Mouse (Mus musculus) common myeloid progenitor, adult 5-6 weeks (primary cell): ENCODE data around the gene Bola3. TPM values are rescaled to one million over a fixed set of nuclear protein-coding genes. Genes with fewer than 3 reads are reported as not detected.
"Not testable (repeated sequence)": the region's sequence is repeated elsewhere in the genome, so short reads cannot be mapped to it uniquely, and the experiment has no call there.

Experiments used
- ATAC-seq: replicated peaks from 2 replicates; pipeline ENCODE4 v1.8.0; 2016; ENCODE audit warnings: low read depth, mild to moderate bottlenecking, moderate TSS enrichment, inconsistent platforms; ENCODE audit not compliant: poor library complexity, severe bottlenecking
- total RNA-seq: library from RNA; stranded (forward); fragments of 200-1000, 187-1606 nt; gene quantifications from 2 replicates; pipeline ENCODE4 v1.2.3, GENCODE M21; 2017

The Bola3 gene
- total RNA-seq, 1 experiment from 2014 or later: 89.1 TPM

GRCm38 (mm10) chr6:83342957-83343356 lies 6.0 kb upstream of the Bola3 start:
- no peak for ATAC-seq

GRCm38 (mm10) chr6:83345285-83345684 lies 3.7 kb upstream of the Bola3 start:
- ATAC-seq: not testable (repeated sequence)

- ATAC-seq: no peak
These were observed 1.0 kb upstream of the Bola3 start for GRCm38 (mm10) chr6:83347916-83348315.

- peak; percentile 97 for ATAC-seq
These were observed 469 bp downstream of the Bola3 start for GRCm38 (mm10) chr6:83349274-83349958.

- ATAC-seq: no peak
These were observed 1.2 kb downstream of the Bola3 start for GRCm38 (mm10) chr6:83350172-83350571.

- ATAC-seq: no peak
These were observed 2.0 kb downstream of the Bola3 start for GRCm38 (mm10) chr6:83350851-83351405.

- peak; percentile 53 for ATAC-seq
These were observed 2.7 kb downstream of the Bola3 start for GRCm38 (mm10) chr6:83351490-83352160.

- no peak for ATAC-seq
These were observed 3.9 kb downstream of the Bola3 start for GRCm38 (mm10) chr6:83352666-83353410.

GRCm38 (mm10) chr6:83354856-83355781 lies 6.2 kb downstream of the Bola3 start:
- ATAC-seq: no peak

- peak; percentile 83 for ATAC-seq
These were observed 7.7 kb downstream of the Bola3 start for GRCm38 (mm10) chr6:83356569-83357138.

- no peak for ATAC-seq
These were observed 8.5 kb downstream of the Bola3 start for GRCm38 (mm10) chr6:83357436-83357835.

- no peak for ATAC-seq
These were observed 12.7 kb downstream of the Bola3 start for GRCm38 (mm10) chr6:83361523-83362248.

GRCm38 (mm10) chr6:83363075-83363474 lies 14.1 kb downstream of the Bola3 start:
- ATAC-seq: no peak

- no peak for ATAC-seq
These were observed 21.5 kb downstream of the Bola3 start for GRCm38 (mm10) chr6:83370316-83370965.

- ATAC-seq: no peak
These were observed 22.4 kb downstream of the Bola3 start for GRCm38 (mm10) chr6:83371350-83371749.

- ATAC-seq: no peak
These were observed 24.9 kb downstream of the Bola3 start for GRCm38 (mm10) chr6:83373704-83374300.

- peak; percentile 96 for ATAC-seq
These were observed 32.9 kb downstream of the Bola3 start for GRCm38 (mm10) chr6:83381510-83382491.
